Mouse (Mus musculus): ENCODE results near the gene Slc25a33. TPM values are rescaled to one million over a fixed set of nuclear protein-coding genes. Genes with fewer than 3 reads are reported as not detected.
A peak's percentile ranks its signal among the peaks of the same experiment; 100 is the strongest.

The Slc25a33 gene
- polyA plus RNA-seq, 1 experiment from 2014 or later, result 53.2 TPM

GRCm38 (mm10) chr4:149742011-149742530, 32.0 kb downstream of the Slc25a33 start:
- no peak for TF ChIP-seq CTCF (IDR thresholded peaks at IDR 0.05; ENCODE audit: low read depth)
- no peak for TF ChIP-seq EP300 (IDR thresholded peaks at IDR 0.05; ENCODE audit: low read depth)
- H3K4me2 ChIP-seq (ENCODE audit: low read depth, low read length), result no peak overlapping the region
- 88% methylated on average over 14 of the region's 14 CpGs for WGBS (ENCODE audit: insufficient replicate concordance)
- peaks cover 5% of the 10 kb centered on the region for H3K4me1 ChIP-seq (ENCODE audit: insufficient read depth)
- no peak overlapping the region for H3K27ac ChIP-seq (ENCODE audit: low read depth)
- no peak overlapping the region for H3K4me3 ChIP-seq (ENCODE audit: low read depth, low read length)
- ATAC-seq, result no peak
- no peak overlapping the region for H3K9ac ChIP-seq (replicated peaks)
- H3K36me3 ChIP-seq (replicated peaks; ENCODE audit: insufficient read depth, low read length), result peaks cover 14% of the 10 kb centered on the region
- DNase-seq, result no peak
- H3K27me3 ChIP-seq (ENCODE audit: insufficient read depth, low read length), result no peaks in the 10 kb centered on the region
- H3K9me3 ChIP-seq (ENCODE audit: low read length), result no peaks in the 10 kb centered on the region

- H3K36me3 ChIP-seq (replicated peaks; ENCODE audit: insufficient read depth, low read length), result peaks cover 14% of the 10 kb centered on the region
- ATAC-seq (no peak), DNase-seq (no peak)
- H3K9ac ChIP-seq (replicated peaks), result no peak overlapping the region
- H3K27ac ChIP-seq (ENCODE audit: low read depth), result no peak overlapping the region
- H3K4me2 ChIP-seq (ENCODE audit: low read depth, low read length), result no peak overlapping the region
- no peak overlapping the region for H3K4me3 ChIP-seq (ENCODE audit: low read depth, low read length)
- H3K9me3 ChIP-seq (ENCODE audit: low read length), result no peaks in the 10 kb centered on the region
- 81% methylated on average over 7 of the region's 7 CpGs for WGBS (ENCODE audit: insufficient replicate concordance)
- peaks cover 13% of the 10 kb centered on the region for H3K4me1 ChIP-seq (ENCODE audit: insufficient read depth)
- no peaks in the 10 kb centered on the region for H3K27me3 ChIP-seq (ENCODE audit: insufficient read depth, low read length)
- no peak for TF ChIP-seq CTCF (IDR thresholded peaks at IDR 0.05; ENCODE audit: low read depth)
- no peak for TF ChIP-seq EP300 (IDR thresholded peaks at IDR 0.05; ENCODE audit: low read depth)
Measured at GRCm38 (mm10) chr4:149740301-149740700, 33.8 kb downstream of the Slc25a33 start.

GRCm38 (mm10) chr4:149739478-149739877, 34.6 kb downstream of the Slc25a33 start:
- Histone ChIP-seq H3K4me3 (ENCODE audit: low read depth, low read length) (no peak overlapping the region), H3K27ac (ENCODE audit: low read depth) (no peak overlapping the region), H3K36me3 (replicated peaks; ENCODE audit: insufficient read depth, low read length) (peaks cover 12% of the 10 kb centered on the region), H3K4me1 (ENCODE audit: insufficient read depth) (peaks cover 13% of the 10 kb centered on the region), H3K4me2 (ENCODE audit: low read depth, low read length) (no peak overlapping the region), H3K27me3 (ENCODE audit: insufficient read depth, low read length) (no peaks in the 10 kb centered on the region), H3K9me3 (ENCODE audit: low read length) (no peaks in the 10 kb centered on the region), H3K9ac (replicated peaks) (no peak overlapping the region)
- 61% methylated on average over 5 of the region's 5 CpGs for WGBS (ENCODE audit: insufficient replicate concordance)
- no peak for TF ChIP-seq CTCF (IDR thresholded peaks at IDR 0.05; ENCODE audit: low read depth)
- TF ChIP-seq EP300 (IDR thresholded peaks at IDR 0.05; ENCODE audit: low read depth), result no peak
- ATAC-seq, result no peak
- DNase-seq, result no peak

- no peaks in the 10 kb centered on the region for H3K9me3 ChIP-seq (ENCODE audit: low read length)
- DNase-seq (peak; percentile 95), ATAC-seq (peak; percentile 91)
- H3K36me3 ChIP-seq (replicated peaks; ENCODE audit: insufficient read depth, low read length), result peaks cover 6% of the 10 kb centered on the region; the same call in 1 of the 2 replicates
- no peaks in the 10 kb centered on the region for H3K27me3 ChIP-seq (ENCODE audit: insufficient read depth, low read length)
- peaks cover 26% of the 10 kb centered on the region for H3K4me1 ChIP-seq (ENCODE audit: insufficient read depth)
- H3K4me2 ChIP-seq (ENCODE audit: low read depth, low read length), result peak within 1 kb of the TSS; percentile 100
- peak within 1 kb of the TSS; percentile 72 for H3K4me3 ChIP-seq (ENCODE audit: low read depth, low read length)
- H3K27ac ChIP-seq (ENCODE audit: low read depth), result peak within 1 kb of the TSS; percentile 81
- 1% methylated on average over 73 of the region's 97 CpGs for WGBS (ENCODE audit: insufficient replicate concordance)
- H3K9ac ChIP-seq (replicated peaks), result peak within 1 kb of the TSS; percentile 82
- TF ChIP-seq EP300 (IDR thresholded peaks at IDR 0.05; ENCODE audit: low read depth) (no peak), CTCF (IDR thresholded peaks at IDR 0.05; ENCODE audit: low read depth) (peak; percentile 94)
Measured at GRCm38 (mm10) chr4:149737383-149738324, 36.4 kb downstream of the Slc25a33 start, which contains the start of gene Tmem201. Gene Tmem201, minus strand, starts transcription at chr4:149738044.

- H3K4me1 ChIP-seq (ENCODE audit: insufficient read depth), result peaks cover 32% of the 10 kb centered on the region
- DNase-seq (no peak), ATAC-seq (no peak)
- H3K27me3 ChIP-seq (ENCODE audit: insufficient read depth, low read length), result no peaks in the 10 kb centered on the region
- TF ChIP-seq CTCF (IDR thresholded peaks at IDR 0.05; ENCODE audit: low read depth), result no peak
- no peak for TF ChIP-seq EP300 (IDR thresholded peaks at IDR 0.05; ENCODE audit: low read depth)
- H3K36me3 ChIP-seq (replicated peaks; ENCODE audit: insufficient read depth, low read length), result peaks cover 4% of the 10 kb centered on the region; the same call in 1 of the 2 replicates
- H3K9ac ChIP-seq (replicated peaks), result peak overlapping the region; percentile 82
- H3K9me3 ChIP-seq (ENCODE audit: low read length), result no peaks in the 10 kb centered on the region
- H3K4me3 ChIP-seq (ENCODE audit: low read depth, low read length), result peak overlapping the region; percentile 72
- peak overlapping the region; percentile 100 for H3K4me2 ChIP-seq (ENCODE audit: low read depth, low read length)
- 0 out of 2 replicates have a peak overlapping the region, but pooled peaks have one; percentile 81 for H3K27ac ChIP-seq (ENCODE audit: low read depth)
- 30% methylated on average over 4 of the region's 4 CpGs for WGBS (ENCODE audit: insufficient replicate concordance)
Measured at GRCm38 (mm10) chr4:149736581-149736980, 37.5 kb downstream of the Slc25a33 start.

- ATAC-seq, result no peak
- no peak overlapping the region for H3K4me2 ChIP-seq (ENCODE audit: low read depth, low read length)
- no peak overlapping the region for H3K4me3 ChIP-seq (ENCODE audit: low read depth, low read length)
- H3K9ac ChIP-seq (replicated peaks), result no peak overlapping the region
- no peak for DNase-seq
- no peak overlapping the region for H3K27ac ChIP-seq (ENCODE audit: low read depth)
- H3K9me3 ChIP-seq (ENCODE audit: low read length), result no peaks in the 10 kb centered on the region
- TF ChIP-seq CTCF (IDR thresholded peaks at IDR 0.05; ENCODE audit: low read depth) (no peak), EP300 (IDR thresholded peaks at IDR 0.05; ENCODE audit: low read depth) (no peak)
- H3K36me3 ChIP-seq (replicated peaks; ENCODE audit: insufficient read depth, low read length), result peaks cover 4% of the 10 kb centered on the region
- peaks cover 32% of the 10 kb centered on the region for H3K4me1 ChIP-seq (ENCODE audit: insufficient read depth)
- no peaks in the 10 kb centered on the region for H3K27me3 ChIP-seq (ENCODE audit: insufficient read depth, low read length)
- 60% methylated on average over 5 of the region's 5 CpGs for WGBS (ENCODE audit: insufficient replicate concordance)
Measured at GRCm38 (mm10) chr4:149735624-149736250, 38.3 kb downstream of the Slc25a33 start.
